Mouse (Mus musculus): ENCODE data around the gene Tigd3.

DNA sequence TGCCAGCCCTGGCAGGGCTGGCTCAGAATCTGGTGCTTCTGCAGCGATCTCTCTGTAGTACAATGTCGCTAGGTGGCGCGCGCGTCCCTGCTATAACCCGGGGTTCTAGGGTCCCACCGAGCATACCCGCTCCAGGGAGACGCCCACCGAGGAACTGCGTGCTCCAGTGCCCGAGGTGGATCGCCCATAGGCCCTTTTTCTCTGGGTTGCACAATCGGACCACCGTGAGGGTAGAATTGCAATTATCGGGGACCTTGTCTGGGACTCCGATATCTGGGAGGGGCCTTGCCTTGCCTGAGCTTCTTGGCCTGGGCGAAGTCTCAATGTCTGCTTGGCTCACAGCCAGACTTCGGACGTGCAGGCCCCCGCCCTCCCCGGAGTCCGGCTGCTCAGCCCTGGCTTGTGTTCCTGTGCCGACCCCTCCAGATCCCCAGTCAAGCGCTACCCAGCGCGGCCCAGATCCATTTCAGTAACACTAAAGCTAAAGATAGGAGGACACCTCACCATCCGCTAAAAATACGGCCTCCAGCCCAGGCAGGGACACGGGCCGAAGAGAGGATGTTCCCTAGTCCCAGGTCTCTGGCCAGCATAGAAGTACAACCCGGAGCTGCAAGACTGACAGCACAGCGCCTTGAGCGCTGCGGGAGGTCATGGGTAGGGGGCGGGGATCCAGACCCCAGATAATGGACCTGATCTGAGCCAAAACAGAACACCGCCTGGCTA is 30.2 kb upstream of the Tigd3 start:
- TF ChIP-seq CTCF (IDR thresholded peaks at IDR 0.05; ENCODE audit: low read depth, low read length) = peak; percentile 86
- no peak for TF ChIP-seq POLR2A (IDR thresholded peaks at IDR 0.05; ENCODE audit: borderline replicate concordance, low read depth, low read length)

Data from bone marrow macrophage, adult 2 months (primary cell).